Mouse (Mus musculus): ENCODE results near the gene Fmo3. TPM values are rescaled to one million over a fixed set of nuclear protein-coding genes. Genes with fewer than 3 reads are reported as not detected.

Gene Fmo3
- polyA plus RNA-seq, 1 experiment from 2014 or later, result not detected

DNA sequence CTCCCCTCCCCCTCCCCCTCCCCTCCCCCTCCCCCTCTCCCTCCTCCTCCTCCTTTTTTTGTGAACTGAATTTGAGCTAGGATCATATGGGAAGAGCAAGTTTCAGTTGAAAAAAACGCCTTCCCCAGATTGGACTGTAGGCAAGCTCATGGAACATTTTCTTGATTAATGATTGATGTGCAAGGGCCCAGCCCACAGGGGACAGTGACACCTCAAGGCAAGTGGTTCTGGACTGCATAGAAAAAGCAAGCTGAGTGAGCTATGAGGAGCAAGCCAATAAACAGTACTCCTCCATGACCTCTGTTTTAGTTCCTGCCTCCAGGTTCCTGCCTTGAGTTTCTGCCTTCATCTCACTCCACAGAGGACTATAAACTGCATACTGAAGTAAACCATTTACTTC, 59.2 kb downstream of the Fmo3 start:
- H3K4me1 ChIP-seq (ENCODE audit: control insufficient read depth, insufficient read depth, low read length), result no peaks in the 10 kb centered on the region
- no peak overlapping the region for H3K9ac ChIP-seq (replicated peaks; ENCODE audit: low read length)
- no peak overlapping the region for H3K4me3 ChIP-seq (ENCODE audit: low read depth, low read length)
- H3K4me2 ChIP-seq (ENCODE audit: low read depth, low read length), result no peak overlapping the region
- DNase-seq (ENCODE audit: low spot score) (no peak), ATAC-seq (replicated peaks; ENCODE audit: insufficient number of reproducible peaks, low FRiP score, low TSS enrichment, low read depth) (no peak)
- H3K27me3 ChIP-seq (ENCODE audit: control insufficient read depth, insufficient read depth, low read length), result no peaks in the 10 kb centered on the region
- no peaks in the 10 kb centered on the region for H3K36me3 ChIP-seq (replicated peaks; ENCODE audit: control insufficient read depth, insufficient read depth, low read depth, low read length)
- H3K27ac ChIP-seq (replicated peaks; ENCODE audit: low read depth, low read length), result no peak overlapping the region
- no peaks in the 10 kb centered on the region for H3K9me3 ChIP-seq (replicated peaks; ENCODE audit: control insufficient read depth, low read length)
- WGBS, result 60% methylated on average over 1 of the region's 1 CpGs

DNA sequence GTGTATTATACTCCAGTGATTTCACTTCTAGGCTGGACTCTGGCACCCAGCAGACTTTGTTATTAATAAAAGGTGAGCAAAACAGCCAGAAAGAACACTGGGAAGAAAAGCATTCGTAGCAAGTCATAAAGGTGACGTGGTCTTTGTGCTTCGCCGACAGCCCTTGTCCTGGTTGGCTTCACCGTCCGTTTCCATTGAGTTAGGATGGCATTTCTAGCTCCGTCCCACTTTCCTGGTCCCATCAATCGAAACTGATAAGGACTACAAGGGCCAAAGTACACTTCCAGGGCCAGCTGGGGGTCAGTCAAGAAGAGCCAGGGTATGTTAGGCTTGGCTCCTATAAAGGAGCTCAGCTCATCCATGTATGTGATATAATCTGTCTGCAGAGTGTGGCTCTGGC, 67.7 kb downstream of the Fmo3 start:
- no peaks in the 10 kb centered on the region for H3K36me3 ChIP-seq (replicated peaks; ENCODE audit: control insufficient read depth, insufficient read depth, low read depth, low read length)
- no peak overlapping the region for H3K4me3 ChIP-seq (ENCODE audit: low read depth, low read length)
- no peaks in the 10 kb centered on the region for H3K9me3 ChIP-seq (replicated peaks; ENCODE audit: control insufficient read depth, low read length)
- no peaks in the 10 kb centered on the region for H3K27me3 ChIP-seq (ENCODE audit: control insufficient read depth, insufficient read depth, low read length)
- 78% methylated on average over 8 of the region's 8 CpGs for WGBS
- ATAC-seq (replicated peaks; ENCODE audit: insufficient number of reproducible peaks, low FRiP score, low TSS enrichment, low read depth) (no peak), DNase-seq (ENCODE audit: low spot score) (no peak)
- no peak overlapping the region for H3K27ac ChIP-seq (replicated peaks; ENCODE audit: low read depth, low read length)
- no peaks in the 10 kb centered on the region for H3K4me1 ChIP-seq (ENCODE audit: control insufficient read depth, insufficient read depth, low read length)
- no peak overlapping the region for H3K4me2 ChIP-seq (ENCODE audit: low read depth, low read length)
- no peak overlapping the region for H3K9ac ChIP-seq (replicated peaks; ENCODE audit: low read length)

DNA sequence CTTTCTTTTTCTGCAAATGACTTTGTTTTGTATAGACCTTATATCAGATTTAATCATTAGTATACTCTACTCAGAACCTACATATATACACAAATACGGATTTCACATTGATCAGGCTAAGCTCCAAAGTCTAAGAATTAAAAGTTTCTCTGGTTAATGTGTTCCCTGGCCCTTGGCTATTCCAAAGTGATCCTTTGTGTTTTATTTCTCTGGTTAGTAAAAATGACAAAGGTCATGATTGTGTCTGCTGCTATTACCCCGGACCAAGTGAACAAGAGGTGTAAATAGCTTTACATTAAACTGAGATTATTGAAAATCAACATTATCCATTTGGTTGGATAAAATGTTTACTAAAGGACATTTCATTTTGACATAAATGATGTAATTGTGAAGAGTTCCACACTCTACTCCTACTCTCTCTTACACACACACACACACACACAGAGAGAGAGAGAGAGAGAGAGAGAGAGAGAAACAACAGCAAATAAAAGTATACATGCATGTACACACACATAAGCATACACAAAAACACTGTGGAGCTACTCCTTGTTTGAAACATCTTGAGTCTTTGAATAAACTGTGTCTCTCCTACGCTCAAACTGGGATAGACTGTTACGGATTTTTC, 69.3 kb downstream of the Fmo3 start:
- Histone ChIP-seq H3K27ac (replicated peaks; ENCODE audit: low read depth, low read length) (no peak overlapping the region), H3K4me1 (ENCODE audit: control insufficient read depth, insufficient read depth, low read length) (no peaks in the 10 kb centered on the region), H3K9ac (replicated peaks; ENCODE audit: low read length) (no peak overlapping the region), H3K4me2 (ENCODE audit: low read depth, low read length) (no peak overlapping the region), H3K9me3 (replicated peaks; ENCODE audit: control insufficient read depth, low read length) (no peaks in the 10 kb centered on the region), H3K27me3 (ENCODE audit: control insufficient read depth, insufficient read depth, low read length) (no peaks in the 10 kb centered on the region), H3K4me3 (ENCODE audit: low read depth, low read length) (no peak overlapping the region), H3K36me3 (replicated peaks; ENCODE audit: control insufficient read depth, insufficient read depth, low read depth, low read length) (no peaks in the 10 kb centered on the region)
- 85% methylated on average over 4 of the region's 4 CpGs for WGBS
- ATAC-seq (replicated peaks; ENCODE audit: insufficient number of reproducible peaks, low FRiP score, low TSS enrichment, low read depth) (no peak), DNase-seq (ENCODE audit: low spot score) (no peak)

DNA sequence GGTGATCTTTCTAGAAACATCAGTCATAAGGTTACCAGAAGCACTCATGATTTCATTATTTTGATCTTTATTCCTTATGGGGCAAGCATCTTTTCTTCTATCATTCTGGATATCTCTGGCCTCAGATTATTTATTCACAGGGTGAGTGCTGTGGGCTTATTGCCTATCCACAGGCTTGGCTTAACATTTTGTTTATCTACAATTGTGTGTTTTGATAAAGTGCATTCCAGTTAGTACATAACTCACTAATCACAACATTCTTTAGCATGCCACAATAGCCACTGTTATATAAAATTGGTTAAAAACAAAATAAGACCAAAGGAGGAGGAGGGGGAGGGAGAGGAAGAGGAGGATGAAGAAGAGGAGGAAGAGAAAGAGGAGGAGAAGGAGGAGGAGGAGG, 72.2 kb downstream of the Fmo3 start:
- no peak overlapping the region for H3K4me2 ChIP-seq (ENCODE audit: low read depth, low read length)
- no peak overlapping the region for H3K9ac ChIP-seq (replicated peaks; ENCODE audit: low read length)
- no peaks in the 10 kb centered on the region for H3K36me3 ChIP-seq (replicated peaks; ENCODE audit: control insufficient read depth, insufficient read depth, low read depth, low read length)
- DNase-seq (ENCODE audit: low spot score), result no peak
- H3K9me3 ChIP-seq (replicated peaks; ENCODE audit: control insufficient read depth, low read length), result no peaks in the 10 kb centered on the region
- H3K27me3 ChIP-seq (ENCODE audit: control insufficient read depth, insufficient read depth, low read length), result no peaks in the 10 kb centered on the region
- no peak overlapping the region for H3K4me3 ChIP-seq (ENCODE audit: low read depth, low read length)
- H3K27ac ChIP-seq (replicated peaks; ENCODE audit: low read depth, low read length), result no peak overlapping the region
- no peak for ATAC-seq (replicated peaks; ENCODE audit: insufficient number of reproducible peaks, low FRiP score, low TSS enrichment, low read depth)
- H3K4me1 ChIP-seq (ENCODE audit: control insufficient read depth, insufficient read depth, low read length), result no peaks in the 10 kb centered on the region

Other genes with a start within 250 kb of the Fmo3 start
- gene Prrc2c, start 244.0 kb downstream of the Fmo3 start, polyA plus RNA-seq (2014; fragmentation: Nextera tagmentation; extraction: Ambion mirVana), result 156 and 164 TPM in 2 replicates
- gene Fmo4, start 170.6 kb downstream of the Fmo3 start, polyA plus RNA-seq (2014; fragmentation: Nextera tagmentation; extraction: Ambion mirVana), result 0.21 and 0.32 TPM in 2 replicates
- gene Fmo1, start 117.9 kb downstream of the Fmo3 start, polyA plus RNA-seq (2014; fragmentation: Nextera tagmentation; extraction: Ambion mirVana), result 7.8 and 9.1 TPM in 2 replicates
- 0.67 TPM in 1 of 2 replicates, not detected in the other for gene Fmo2, start 85.8 kb downstream of the Fmo3 start, polyA plus RNA-seq (2014; fragmentation: Nextera tagmentation; extraction: Ambion mirVana)
- gene Fmo6, start 47.0 kb downstream of the Fmo3 start, polyA plus RNA-seq (2014; fragmentation: Nextera tagmentation; extraction: Ambion mirVana), result 0.10 TPM in 1 of 2 replicates, not detected in the other
- gene Mroh9, start 101.1 kb upstream of the Fmo3 start, polyA plus RNA-seq (2014; fragmentation: Nextera tagmentation; extraction: Ambion mirVana), result not detected in 2 replicates